Mouse (Mus musculus): ENCODE results near the gene Cyth2.

- TF ChIP-seq CTCF (IDR thresholded peaks at IDR 0.05; ENCODE audit: extremely low read depth, insufficient read length, insufficient replicate concordance, low read depth, low read length) (no peak), POLR2A (IDR thresholded peaks at IDR 0.05; ENCODE audit: low read depth, low read length) (no peak)
Observed at GRCm38 (mm10) chr7:45815984-45816351, 1.6 kb upstream of the Cyth2 start.
